Mouse (Mus musculus): ENCODE measurements around the gene Baz1a.

Baz1a gene

DNA sequence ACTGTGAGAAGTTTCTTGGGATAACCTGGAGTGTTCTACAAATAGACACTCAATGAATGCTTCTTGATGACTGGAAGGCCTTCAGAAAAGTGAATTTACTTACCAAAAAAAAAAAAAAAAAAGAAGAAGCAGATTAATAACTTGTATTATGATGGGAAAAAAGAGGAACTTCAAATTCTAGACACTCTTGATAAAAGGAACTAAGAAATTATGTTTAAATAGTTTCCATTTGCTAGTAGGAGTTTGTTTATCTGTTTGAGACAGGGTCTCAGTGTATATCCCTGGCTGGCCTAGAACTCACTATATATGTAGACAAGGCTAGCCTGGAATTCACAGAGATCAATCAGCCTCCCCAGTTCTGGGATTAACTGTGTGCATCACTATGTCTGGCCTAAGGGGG lies 169.7 kb downstream of the Baz1a start:
- DNase-seq, result no peak

Data from lung, postnatal 4 days (tissue).